Mouse (Mus musculus): Measurements from ENCODE around the gene Exosc3. TPM values are rescaled to one million over a fixed set of nuclear protein-coding genes. Genes with fewer than 3 reads are reported as not detected.

Gene Exosc3
- polyA plus RNA-seq, 3 experiments from 2014 or later = 40.6 to 61.5 (median 45.0) TPM

DNA sequence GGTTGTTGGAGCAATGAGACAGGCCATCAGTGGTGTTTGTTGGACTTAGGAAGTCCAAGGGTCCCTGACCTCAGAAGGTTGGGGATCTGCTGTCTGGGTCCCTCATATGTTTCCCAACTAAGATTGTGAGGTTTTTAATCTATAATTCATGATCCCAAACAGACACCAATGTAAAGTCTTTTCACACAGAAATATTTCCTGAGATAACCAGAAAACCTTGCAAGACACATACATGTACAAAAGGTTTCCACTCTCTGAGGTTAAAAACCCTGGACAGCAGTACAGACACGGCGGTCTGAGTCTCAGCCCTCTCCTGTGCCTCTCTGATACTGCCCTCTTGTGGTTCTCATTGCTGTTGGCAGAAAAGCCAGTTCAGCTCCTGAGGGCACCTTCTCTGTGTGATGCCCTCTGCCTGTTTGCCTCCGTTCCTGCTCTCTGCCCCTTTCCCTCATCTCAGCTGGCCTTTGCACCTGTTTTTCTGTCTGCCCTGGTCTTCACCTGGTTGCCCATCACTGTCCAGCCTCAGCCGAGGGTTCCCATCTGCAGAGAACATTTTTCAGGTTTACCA, 62.5 kb downstream of the Exosc3 start:
- ATAC-seq = peak; percentile 73

DNA sequence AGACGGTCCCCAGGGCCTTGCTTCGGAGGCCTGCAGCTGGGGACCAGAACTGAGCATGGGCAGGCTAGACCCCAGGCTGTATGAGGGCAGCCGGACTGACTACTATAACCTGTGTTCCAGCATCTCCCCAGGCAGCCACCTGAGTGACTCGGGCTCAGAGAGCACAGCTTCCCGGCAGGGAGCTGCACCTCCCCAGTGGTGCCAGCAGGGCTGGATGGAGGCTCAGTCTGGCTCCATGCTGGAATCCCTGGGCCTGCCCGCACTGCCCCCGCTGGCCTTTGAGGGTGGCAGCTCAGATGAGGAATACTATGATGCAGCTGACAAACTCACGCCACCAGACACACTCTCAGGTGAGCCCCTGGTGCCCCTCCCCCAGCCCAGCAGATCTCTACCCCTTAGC, 63.2 kb downstream of the Exosc3 start:
- no peak for ATAC-seq

DNA sequence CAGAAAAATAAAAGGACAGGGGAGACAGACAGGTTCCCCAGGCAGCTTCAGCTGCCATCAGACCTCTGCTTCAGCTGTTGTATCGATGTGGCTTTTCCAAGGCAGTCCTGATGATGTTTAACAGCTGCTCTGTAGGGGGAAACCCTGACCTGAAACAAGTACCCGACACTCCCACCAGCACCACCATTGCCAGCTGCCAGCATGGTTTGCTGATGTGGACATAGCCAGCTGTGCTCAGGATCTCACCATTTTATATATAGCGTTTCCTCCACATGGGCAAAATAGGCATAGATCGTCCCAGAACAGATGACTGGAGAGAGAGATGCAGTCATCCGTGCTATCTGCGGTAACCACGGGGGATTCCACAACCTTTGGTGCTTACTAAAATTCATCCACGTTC, 66.8 kb downstream of the Exosc3 start:
- ATAC-seq = no peak

DNA sequence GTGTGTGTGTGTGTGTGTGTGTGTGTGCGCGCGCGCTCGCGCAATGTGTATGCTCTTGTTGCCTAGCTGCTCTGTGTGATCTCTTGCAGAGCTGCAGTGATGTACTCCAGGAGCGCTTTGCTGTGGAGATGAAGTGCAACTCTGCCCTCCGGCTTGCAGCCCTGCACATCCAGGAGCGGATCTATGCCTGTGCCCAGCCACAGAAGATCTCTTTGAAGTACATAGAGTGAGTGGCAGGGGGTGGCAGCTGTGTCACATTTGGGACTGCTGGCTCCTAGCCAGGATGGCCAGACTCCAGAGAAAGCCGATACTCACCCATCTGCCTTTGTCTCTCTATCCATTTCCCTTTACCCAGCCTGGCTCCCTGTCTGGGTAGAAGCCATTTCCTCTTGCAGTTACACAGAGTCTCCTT, 71.5 kb downstream of the Exosc3 start:
- no peak for ATAC-seq

DNA sequence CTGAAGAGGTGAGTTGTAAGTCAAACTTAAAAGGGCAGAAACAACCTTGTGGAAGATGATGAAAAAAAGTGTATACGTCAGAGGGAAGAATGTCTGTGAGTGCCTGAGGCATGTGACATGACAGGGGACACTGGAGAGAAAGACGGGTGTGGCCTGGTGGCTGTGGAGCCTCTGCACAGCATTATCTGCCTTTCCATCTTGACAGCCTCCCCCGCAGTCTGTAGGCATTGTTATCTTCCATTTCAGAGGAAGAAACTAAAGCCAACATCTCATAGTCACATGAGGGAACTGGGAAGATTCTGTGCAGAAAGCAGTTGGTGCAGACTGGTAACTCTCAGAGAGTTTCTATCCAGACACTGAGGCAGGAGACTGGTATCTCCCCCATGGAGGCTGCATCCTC, 74.6 kb downstream of the Exosc3 start:
- no peak for ATAC-seq

Other genes starting within 250 kb of the Exosc3 start
- gene Tomm5, start 234.6 kb downstream of the Exosc3 start, polyA plus RNA-seq (2017; shearing (Covaris generic)) = 100 to 1,000 TPM; 121 to 173 (median 149) TPM
- gene Frmpd1, start 157.9 kb downstream of the Exosc3 start, polyA plus RNA-seq (2017; shearing (Covaris generic)) = not detected
- gene Trmt10b, start 45.6 kb downstream of the Exosc3 start, polyA plus RNA-seq (2017; shearing (Covaris generic)) = 10 to 100 TPM; 17.4 to 20.7 (median 20.1) TPM
- gene Dcaf10, start 631 bp downstream of the Exosc3 start, polyA plus RNA-seq (2017; shearing (Covaris generic)) = 1 to 10 TPM; 2.0 to 2.4 (median 2.2) TPM
- gene Slc25a51, start 66.0 kb upstream of the Exosc3 start, polyA plus RNA-seq (2017; shearing (Covaris generic)) = 10 to 100 TPM; 38.6 to 60.9 (median 50.1) TPM
- under 1 TPM in 1 of 3 experiments, not detected in 2; 0.23 TPM for gene Shb, start 189.7 kb upstream of the Exosc3 start, polyA plus RNA-seq (2017; shearing (Covaris generic))

All from inflammation-experienced regulatory T-cells, adult 6 months (primary cell).